Mouse (Mus musculus): Measurements from ENCODE around the gene St3gal3.

GRCm38 (mm10) chr4:118123030-118123704 is 11.5 kb downstream of the St3gal3 start:
- TF ChIP-seq POLR2A (IDR thresholded peaks at IDR 0.05; ENCODE audit: borderline replicate concordance, control insufficient read depth, low read depth, low read length) (no peak), CTCF (IDR thresholded peaks at IDR 0.05; ENCODE audit: control insufficient read depth, insufficient read depth, low read length) (no peak)

All from bone marrow, adult 2 months (tissue).